Mouse (Mus musculus) embryonic fibroblast, embryonic 13.5 days (primary cell): ENCODE data around the gene Chst3.

Experiments
- CTCF ChIP-seq: IDR thresholded peaks from 2 replicates; pipeline ENCODE4 v1.5.1; 2011; ENCODE audit warnings: mild to moderate bottlenecking, control low read depth, low read length, moderate library complexity, borderline replicate concordance; ENCODE audit not compliant: insufficient read depth
- POLR2A ChIP-seq: IDR thresholded peaks from 2 replicates; pipeline ENCODE4 v1.6.1; 2011; ENCODE audit warnings: low read depth, mild to moderate bottlenecking, control low read depth, low read length, moderate library complexity

DNA sequence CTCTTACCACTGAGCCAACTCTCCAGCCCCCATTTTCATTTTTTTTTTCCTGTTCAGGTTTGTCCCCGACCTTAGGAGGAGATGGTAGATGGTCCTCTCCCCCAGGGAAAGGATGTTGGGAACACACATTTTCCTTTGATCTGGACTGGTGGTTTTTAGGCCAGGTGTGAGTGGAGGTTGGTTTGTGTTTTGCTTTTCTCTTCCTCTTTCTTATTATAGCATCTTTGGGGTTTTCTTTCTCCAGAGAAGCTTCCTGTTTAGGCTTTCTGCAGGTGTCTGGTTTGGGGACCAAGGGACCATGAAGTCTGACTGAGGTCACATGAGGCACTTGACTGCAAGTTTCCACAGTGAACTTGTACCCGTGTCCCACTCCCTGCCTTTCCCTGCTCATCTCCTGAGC lies 50.8 kb downstream of the Chst3 start:
- TF ChIP-seq POLR2A (no peak), CTCF (no peak)
